Mouse (Mus musculus) kidney, adult 2 months (tissue): Measurements from ENCODE around the gene Siae.

ENCODE experiments used
- CTCF ChIP-seq: fragments of 200-500 bp; conservative IDR thresholded peaks from 2 replicates; pipeline ENCODE4 v1.5.1; 2011; ENCODE audit warnings: low read depth, mild to moderate bottlenecking, control low read depth, low read length, moderate library complexity, mixed read lengths; ENCODE audit not compliant: insufficient read depth, insufficient read length
- POLR2A ChIP-seq: fragments of 200-500 bp; IDR thresholded peaks from one replicate; pipeline ENCODE4 v1.6.1; 2011; ENCODE audit warnings: low read depth, low read length, control low read depth

DNA sequence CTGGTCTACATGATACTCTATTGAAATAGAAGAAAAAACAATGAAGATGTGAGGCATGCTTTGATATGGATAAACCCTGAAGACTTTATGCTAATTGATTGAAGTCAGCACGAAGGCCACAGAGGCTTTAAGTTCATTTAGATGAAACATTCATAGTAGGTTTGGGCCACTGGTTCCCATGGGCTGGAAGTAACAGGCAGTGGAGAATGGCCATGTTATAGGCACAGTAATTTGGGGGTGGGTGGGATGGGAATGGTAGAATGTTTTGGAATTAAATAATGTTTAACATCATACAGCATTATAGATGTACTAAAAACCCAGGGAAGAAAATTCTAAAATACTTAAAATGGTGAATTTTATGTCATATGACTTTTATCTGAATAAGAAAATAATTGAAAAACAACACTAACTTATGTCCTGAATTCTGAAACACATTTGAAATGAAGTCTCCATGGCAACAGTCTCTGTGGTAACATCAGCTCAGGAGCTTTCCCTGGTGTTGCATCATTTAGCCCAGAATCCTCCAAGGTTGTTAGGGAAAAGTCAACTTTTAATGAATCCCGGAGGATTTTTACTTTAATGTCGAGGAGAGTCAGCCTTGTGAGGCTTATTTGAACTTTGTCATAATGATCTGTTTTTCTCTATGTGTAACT is 131.9 kb downstream of the Siae start:
- no peak for TF ChIP-seq CTCF
- TF ChIP-seq POLR2A: no peak
